Mouse (Mus musculus) kidney, postnatal 36 days (tissue): ENCODE results near the gene Casc3.

Experiments
- DNase-seq, 2 experiments: peaks; one replicate each; pipeline ENCODE4 v3.0.0; 2021 to 2022; ENCODE audit warnings: mixed read lengths in 2 of 2

The Casc3 gene

DNA sequence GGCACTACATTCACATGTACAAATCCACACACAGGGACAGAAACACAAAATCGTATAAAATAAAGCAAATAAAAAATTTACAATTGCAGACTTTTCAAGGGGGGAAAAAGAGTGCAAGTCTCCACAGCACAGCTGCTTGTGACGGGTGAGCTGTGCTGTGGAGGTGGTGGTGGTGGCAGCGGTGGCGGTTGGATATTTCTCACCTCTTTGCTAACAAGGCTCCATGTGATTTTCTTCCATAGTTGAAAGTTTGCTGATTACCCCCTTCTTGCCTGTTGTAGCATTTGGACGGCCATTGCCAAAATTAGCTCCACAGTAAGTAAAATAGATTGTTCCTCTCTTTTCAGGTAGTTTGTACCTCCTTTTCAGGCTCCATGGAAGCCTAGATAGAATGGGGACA lies at the start of gene Casc3:
Gene Casc3 (plus strand): TSS at position 301 of the 400 bp plus-strand sequence.
- no peak for DNase-seq

DNA sequence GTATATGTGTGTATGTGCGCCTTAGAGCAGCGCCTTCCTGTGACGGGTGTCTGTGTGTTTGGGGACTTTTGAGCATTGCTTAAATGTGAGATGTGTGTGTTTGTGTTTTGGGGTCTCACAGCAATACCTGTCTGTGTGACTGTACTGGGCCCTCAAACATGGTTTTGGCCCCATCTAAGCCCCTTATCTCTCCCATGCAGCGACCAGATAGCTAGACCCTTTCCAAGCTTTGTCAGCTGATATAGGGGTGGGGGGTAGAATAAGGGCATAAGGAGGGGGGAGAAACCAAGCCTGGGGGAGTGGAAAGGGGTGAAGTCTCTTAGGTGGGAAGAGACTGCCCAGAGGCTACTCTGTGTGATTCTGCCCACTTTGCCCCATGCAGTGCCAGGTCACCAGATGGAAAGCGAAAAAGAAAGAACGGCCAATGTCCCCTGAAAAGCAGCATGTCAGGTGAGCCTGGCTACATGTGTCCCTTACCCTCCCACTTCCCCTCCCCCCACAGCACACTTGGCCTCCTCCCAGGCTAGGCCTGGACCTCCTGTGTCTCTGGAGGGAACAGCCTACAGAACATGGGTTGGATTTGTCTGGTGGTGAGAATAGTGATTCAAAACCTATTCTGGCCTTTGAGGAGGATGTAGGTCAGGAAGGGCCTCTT lies 48.9 kb upstream of the Casc3 start:
- peak in 1 of 2 experiments; percentile 34 for DNase-seq

DNA sequence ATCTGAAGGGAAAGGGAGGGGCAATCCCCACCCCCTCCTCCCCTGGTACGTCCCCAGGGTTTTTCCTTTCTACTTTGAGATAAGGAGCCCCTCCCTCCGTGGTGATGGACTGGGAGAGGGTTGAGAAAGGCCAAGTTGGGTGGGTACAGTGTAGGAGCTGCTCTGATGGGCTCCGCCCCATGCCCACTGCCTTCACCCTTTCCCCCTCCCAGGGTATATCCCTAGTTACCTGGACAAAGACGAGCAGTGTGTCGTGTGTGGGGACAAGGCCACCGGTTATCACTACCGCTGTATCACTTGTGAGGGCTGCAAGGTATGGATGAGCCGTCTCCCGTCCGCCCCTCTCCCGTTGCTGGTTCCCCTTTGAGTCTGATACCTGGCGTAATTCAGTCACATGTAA lies 48.0 kb upstream of the Casc3 start:
- no peak for DNase-seq

DNA sequence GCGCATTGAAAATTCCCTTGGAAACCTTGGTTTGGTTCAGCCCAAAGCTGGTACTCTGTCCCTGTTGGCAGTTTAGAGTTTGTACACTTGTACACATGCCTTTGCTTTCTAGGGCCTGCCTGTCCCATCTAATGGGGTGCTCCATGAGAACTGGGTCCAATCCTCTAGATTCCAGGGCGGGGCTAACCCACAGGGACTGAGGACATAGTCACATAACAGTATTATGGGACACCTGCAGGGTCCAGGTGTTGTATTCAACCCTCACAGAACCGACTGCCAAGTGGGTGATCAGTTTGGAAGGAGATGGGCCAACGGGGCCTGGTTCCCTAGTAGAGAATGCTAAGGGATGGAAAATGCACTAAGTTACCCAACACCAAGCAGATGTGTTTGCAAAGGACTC lies 42.8 kb upstream of the Casc3 start:
- DNase-seq = no peak

DNA sequence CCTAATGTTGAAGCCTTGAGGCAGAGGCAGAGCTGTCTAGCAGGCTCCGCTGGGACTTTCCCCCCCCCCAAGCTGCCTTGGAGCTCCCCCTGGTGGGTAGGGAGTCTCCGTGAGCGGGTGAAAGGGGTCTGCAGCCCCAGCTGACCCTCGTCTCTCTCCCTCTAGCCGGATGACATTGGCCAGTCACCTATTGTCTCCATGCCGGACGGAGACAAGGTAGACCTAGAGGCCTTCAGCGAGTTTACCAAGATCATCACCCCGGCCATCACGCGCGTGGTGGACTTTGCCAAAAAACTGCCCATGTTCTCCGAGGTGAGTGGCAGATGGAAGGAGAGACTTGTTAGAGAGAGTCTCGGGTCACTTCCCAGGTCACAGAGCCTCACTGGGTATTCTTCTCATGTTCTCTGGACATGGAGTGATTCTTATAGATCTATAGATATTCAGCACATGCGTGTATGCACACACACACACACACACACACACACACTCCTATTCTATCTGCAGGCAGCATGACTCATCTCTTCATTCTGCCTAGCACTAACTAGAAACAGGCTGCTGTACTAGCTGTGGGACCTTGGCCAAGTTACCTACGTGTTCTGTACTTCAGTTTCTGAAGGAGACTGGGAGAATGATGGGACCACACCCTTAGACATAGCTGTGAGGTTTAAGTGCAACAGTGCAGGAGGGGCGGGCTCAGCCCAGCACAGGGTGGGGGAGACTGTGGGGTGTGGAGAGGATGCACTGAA lies 41.8 kb upstream of the Casc3 start:
- DNase-seq = peak in 1 of 2 experiments; percentile 70

DNA sequence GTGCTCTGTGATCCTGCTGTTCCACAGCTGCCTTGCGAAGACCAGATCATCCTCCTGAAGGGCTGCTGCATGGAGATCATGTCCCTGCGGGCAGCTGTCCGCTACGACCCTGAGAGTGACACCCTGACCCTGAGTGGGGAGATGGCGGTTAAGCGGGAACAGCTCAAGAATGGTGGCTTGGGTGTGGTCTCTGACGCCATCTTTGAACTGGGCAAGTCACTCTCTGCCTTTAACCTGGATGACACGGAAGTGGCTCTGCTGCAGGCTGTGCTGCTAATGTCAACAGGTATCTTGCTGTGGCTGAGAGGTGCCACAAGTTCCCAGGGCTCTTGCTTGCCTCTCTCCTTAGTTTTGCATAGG lies 41.2 kb upstream of the Casc3 start:
- no peak for DNase-seq

DNA sequence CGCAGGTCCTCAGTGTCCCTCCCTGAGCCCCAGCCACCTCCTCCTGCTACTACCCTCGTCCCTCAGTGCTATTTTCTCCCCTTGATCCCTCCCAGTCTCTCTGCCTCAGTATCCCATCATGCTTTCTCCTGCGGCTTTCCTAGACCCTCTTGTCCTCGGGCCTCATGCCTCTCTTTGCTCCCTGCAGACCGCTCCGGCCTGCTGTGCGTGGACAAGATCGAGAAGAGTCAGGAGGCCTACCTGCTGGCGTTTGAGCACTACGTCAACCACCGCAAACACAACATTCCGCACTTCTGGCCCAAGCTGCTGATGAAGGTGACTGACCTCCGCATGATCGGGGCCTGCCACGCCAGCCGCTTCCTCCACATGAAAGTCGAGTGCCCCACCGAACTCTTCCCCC lies 40.6 kb upstream of the Casc3 start:
- DNase-seq = no peak

DNA sequence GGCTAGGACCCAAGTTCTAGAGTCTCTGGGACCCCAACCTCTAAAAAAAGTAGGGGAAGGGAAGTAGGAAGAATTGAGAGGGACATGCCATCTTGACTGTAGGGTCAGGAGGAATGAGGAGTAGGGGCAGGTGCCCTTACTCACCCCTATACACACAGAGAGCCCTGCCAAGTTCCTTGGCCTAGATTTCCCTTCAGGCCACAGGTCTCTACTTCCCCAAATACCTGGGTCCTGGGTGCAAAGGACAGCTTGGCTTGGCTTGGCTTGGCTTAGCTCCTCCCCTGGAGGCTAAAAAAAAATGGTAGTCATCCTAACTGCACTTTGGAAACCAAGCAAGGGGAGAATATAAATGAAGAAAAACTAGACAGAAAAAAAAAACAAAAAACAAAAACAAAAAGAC lies 40.0 kb upstream of the Casc3 start:
- DNase-seq = peak in 1 of 2 experiments; percentile 55

DNA sequence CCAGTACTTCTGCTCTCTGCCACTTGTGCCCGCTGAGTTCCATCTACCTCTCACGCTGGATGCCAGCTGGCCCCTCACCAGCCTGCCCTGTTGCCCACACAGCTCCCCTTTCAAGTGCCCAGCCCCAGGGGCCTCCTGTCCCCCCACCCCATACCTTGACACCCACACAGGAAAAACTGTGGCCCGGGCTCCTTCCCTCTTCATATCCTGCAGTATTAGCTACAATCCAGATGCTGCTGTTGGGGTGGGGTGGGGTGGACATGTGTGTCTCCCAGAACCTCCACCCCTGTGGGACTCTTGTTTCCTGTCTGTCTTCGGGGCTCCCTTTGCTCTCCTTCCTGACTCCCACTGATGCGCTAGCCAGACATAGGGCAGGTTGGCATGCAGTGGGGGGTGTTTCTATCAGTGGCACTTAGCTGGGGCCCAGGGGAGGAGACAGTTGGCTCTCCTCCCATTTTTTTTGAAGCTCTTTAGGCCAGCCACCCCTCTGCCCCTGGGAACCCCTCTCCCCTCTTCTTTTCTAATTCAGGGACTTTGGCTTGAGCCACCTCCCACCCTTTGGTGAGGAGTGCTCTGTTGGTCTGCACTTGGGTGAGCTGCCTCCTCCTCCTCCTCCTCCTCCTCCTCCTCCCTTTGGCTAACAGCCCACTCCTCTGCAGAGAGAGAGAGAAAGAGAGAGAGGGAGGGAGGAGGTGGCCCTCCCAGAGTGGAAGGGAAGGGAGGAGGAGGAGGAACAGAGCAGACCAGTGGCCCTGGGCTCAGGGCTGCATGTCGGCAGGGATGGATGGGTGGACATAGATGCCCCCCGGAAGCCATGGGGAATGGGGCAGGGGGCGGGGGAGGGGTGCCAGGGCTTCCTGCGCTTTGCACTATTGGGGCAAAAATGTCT lies 39.0 kb upstream of the Casc3 start:
- peak in 1 of 2 experiments; percentile 30 for DNase-seq

DNA sequence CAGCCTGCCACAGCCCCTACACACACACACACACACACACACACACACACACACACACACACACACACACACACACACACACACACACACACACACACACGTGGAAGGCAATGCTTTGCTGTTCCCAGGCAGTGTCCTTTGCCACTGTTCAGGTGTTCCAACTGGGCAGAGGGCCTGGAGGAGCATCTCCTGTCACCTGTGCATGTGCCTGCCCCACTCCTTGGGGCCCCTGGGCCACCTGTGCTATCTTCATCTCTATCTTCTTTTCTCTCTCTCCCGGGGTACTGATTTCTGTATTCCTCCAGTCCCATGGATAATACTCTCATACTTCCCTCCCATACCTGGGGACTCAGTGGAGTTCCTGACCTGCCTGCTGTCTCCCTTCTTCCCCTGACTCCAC lies 38.4 kb upstream of the Casc3 start:
- DNase-seq = peak in 1 of 2 experiments; percentile 30

DNA sequence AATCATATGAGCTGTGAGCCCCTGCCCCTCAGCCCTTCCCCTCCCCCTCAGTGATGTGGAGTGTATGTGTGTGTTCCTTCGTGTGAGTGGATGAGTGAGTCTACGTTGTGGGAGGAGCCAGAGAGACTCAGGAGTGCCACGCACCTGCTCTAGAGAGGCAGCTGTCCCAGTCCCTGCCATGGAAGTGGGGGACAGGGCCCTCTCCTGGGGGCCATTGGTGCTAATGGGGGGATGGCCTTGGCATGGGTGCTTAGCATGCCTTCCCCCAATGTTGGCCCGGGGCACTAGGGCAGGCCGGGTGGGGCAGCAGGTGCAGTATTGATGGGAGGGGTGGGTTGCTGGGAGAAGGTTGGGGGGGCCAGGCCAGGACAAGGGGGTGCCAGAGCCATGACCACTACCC lies 37.9 kb upstream of the Casc3 start:
- DNase-seq = no peak

DNA sequence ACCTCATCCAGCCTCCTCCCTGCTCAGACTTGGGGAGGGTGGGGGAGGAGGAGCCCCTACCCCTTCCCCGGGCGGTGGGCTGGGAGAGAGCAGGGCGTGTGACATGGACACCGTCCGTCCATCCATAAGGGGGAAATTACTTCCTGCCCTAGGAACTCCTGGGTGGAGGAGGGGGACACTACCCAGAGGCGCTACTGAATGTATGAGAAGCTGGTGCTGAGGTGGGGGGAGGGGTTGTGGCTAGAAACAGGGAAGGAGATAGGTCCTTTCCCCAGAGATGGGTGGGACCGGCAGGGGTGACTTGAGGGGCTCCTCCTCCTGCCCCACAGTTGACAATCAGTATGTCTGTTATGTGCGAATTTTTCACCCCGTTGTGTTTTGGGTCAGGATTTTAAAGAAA lies 37.4 kb upstream of the Casc3 start:
- DNase-seq = peak in 1 of 2 experiments; percentile 57

DNA sequence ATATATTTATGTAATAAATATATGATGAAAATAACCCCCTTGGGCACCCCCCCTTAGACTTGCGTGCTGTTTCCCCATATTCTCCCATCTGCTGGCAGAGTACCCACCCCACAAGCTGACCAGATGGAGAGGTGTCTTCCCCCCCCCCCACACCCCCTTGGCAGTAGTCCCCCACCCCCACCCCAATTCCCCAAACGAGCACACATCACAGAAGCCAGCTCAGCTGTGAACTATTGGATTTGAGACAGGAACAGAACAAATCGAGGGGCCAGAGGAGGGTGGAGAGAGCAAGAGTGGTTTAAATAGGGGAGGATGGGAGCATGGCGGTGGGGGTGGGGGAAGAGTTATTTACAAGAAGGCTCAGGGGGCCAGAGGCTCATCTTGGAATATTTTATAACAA lies 37.0 kb upstream of the Casc3 start:
- no peak for DNase-seq

DNA sequence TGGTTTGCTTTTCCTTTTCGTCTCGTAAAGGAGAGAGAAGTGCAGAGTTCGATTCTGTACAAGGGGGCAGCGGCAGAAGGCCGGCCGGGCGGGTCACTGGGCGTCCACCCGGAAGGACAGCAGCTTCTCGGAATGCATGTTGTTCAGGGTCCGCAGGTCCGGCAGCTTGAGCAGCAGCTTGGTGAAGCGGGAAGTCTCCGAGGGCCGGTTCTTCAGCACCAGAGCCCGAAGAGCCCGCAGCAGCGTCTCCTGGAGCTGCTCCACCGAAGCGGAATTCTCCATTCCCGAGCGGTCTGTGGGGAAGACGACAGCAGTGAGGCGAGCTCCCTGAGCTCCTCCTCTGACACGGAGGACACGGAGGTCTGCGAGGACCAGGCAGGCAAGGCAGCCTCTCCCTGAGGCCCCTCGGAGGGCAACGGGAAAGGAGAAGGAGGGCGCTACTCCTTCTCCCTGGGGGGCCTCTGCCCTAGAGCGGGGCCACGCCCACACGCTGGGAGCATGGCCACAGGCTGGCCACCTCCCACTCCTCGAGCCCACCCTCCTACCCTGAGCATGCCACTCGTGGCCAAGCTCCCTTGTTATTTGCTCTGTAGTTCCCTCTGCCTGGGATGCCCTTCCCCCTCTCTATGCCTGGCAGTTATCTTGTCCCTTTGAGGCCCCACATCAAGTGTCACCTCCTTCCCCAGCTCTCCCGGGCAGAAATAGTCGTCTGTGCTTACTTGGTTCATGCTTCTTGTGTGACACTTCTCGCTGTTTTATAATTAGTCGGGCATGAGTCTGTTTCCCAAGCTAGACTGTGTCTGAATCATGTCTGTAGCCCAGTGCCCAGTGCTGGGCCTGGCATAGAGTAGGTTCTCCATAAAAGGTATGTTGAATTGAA lies 36.3 kb upstream of the Casc3 start:
- peak in 1 of 2 experiments; percentile 45 for DNase-seq

DNA sequence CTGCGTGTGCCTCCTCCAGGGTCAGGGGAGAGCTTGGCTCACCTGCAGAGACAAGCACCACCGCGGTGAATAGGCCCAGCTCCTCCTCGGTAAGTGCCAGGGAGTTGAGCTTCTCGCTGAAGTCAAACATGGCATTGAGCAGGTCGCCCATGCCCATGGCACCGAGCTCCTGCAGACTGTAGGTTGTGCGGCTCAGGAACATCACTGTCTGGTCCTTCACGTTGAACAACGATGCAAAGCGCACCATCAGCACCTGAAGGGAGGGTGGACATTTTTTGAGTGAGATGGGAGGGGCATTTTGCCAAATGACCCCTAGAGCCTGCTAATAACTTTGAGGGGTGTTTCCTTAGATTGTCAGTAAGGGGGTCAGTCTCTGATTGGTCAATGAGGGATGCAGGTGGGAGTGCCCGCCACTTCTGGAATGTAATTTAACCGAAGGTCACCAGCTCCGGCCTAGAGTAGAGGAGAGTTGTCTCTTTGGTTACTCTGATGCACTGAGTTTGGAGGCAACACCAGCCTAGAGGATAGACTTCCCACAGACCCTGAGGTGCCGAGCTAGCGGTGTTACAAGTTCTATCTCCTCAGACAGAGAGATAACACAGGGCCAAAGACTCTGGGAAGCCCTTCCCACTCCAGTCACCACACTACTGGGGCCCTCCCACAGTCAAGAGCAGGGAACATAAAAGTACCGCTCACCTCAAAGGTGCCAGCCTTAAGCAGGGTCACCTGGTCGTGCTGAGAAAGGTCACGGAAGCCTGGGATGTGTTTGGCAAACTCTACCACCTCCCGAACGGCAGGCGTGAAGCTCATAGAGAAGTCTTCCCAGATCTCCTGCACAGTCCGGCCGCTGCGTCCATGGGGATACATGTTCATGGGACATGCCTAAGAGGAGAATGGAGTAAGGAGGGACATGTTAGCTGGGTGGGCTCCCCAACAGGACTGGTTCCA lies 35.4 kb upstream of the Casc3 start:
- DNase-seq = no peak

DNA sequence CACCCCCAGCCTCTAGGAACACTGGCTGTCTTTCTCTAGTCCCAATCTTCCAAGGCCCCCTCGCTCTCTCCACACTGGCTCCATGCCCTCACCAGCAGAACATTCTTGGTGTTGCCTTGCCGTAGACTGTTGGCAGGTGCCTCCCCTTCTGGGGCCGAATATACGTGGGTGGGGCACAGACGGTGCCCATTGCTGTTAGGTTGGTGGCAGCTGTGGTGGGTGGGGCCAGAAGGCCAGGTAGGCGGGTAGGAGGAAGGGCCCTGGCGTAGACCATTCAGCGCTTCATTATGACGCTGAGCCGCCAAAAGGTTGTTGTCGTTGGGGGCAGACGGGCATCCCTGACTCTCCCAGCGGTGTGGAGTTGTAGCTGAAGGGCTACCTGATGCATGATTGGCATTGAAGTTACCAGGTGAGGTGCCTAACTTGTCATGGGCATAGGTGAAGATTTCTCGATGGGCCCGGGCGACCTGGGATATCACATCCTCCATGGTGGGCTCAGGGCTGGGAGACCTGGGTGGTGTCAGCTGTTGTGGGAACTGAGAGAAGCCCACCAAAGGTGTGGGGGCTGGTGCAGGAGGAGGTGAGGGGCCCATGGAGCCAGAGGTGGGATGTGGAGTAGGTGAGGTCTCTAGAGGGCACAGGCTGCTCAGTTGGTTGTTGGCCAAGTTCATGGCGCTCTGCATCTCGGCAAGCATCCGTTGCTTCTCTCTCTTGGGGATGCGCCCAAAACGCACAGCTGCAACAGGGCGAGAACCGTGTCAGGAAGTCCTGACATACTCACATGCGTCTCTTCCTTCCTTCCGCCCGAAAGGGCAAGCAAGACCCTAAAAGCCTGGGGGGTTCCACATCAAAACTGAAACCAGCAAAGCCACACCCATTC lies 34.4 kb upstream of the Casc3 start:
- peak in 1 of 2 experiments; percentile 44 for DNase-seq

DNA sequence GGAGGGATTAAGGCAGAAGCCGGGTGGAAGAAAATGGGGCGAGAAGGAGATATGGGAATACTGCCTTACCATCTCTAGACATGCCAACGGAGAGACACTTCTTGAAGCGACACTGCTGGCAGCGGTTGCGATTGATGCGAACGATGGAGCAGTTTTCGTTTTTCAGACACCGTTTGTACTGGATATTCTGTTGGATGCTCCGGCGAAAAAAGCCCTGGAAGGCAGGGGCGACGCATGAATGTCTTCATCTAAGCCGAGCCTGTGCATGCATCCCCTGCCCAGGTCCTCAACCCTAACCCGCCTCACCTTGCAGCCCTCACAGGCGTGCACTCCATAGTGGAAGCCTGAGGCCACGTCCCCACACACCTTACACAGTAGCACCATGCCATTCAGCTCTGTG lies 33.6 kb upstream of the Casc3 start:
- no peak for DNase-seq

DNA sequence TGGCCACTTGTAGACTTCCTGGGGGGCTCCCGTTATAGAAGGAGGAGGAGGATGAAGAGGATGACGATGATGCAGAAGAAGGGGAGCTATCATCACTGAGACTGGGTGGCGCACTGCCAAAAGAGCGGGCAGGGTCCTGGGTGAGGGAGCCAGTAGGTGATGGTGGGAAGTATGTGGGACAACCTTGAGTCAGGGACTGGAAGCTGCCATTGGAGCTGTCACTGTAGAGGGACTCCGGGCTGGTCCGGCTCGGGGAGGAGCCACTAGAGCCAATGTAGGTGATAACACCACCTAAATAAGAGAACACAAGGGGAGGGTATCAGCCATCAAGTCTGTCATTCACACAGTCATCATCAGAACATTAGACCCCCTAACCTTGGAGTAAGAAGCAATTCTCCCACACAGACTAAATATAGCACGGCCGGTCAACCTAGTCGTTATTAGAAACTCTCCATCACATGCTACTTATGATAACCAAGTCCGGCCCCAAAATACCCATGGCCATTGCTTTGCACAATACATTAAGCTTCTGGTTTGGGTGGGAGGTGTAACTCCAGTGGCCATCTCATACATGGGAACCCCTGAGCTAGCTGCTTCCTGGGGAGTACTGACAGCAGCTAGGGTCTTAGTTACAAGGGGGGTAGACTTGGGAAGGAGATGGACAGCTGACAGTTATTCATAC lies 32.7 kb upstream of the Casc3 start:
- DNase-seq = peak in 1 of 2 experiments; percentile 36

DNA sequence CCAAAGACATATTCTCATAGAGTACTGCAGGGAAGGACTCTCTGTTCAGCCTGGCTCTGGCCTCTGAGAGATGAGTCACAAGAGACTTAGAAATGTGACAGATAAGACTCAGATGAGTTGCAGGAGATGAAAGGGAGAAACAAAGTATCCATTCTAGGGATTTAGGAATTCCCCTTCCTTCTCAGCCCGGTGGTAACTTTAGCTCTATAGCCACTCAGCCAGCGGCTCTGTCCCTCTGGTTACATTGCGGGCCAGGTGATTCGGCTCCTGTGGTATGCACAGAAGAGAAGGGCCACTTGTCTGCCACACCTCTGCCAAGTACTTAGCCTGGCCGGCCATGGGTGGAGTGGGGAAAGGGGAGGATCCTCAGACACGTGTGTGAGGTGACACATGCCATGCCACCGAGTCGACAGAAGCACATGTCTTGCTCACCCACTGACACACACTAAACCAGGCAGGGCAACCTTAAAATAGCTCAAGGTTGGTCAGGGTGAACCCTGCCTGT lies 32.0 kb upstream of the Casc3 start:
- DNase-seq = peak; percentile 70 to 89
